Mouse (Mus musculus): ENCODE data around the gene Lrrc42.

The Lrrc42 gene

DNA sequence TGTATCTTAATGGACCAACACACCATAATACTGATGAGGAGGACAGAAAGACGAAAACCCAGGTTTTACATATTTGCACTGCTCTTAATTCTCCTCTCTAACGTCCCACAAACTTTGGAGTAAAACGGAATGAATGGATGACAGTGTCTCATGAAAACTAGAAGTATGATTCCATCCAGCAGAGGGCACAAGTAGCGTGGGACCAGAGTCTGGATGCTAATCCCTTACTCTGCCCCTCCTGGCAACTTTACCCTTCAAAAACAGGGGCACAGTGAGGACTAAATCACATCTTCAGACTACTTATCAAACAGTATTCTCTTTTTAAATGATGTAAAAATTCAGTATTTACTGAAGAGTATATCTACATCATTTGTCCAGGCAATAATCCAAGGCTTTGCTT, 2.8 kb downstream of the Lrrc42 start:
- in situ Hi-C loops (cut with MboI, MseI), result loop anchor here (25.0 kb wide), 1 partner anchor 1737 kb away; no protein-coding TSS in a partner anchor

DNA sequence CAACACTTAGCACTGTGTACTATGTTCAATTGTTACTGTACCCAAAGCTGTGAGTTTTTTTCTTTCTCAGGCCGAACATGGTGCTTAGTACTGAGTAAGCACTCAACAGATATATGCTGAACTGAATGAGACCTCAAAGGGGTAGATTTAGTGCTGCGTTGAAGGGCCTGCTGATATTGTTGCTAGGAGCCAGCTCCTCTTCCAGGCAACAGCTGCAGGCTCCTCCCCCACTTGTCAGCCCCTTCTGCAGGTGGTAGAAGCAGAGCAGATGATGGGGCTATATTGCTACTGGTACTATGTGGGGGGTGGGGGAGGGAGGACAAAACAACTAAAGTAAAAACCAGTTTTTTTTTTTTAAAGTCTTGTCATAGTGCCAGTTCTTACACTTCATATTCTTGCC, 3.9 kb downstream of the Lrrc42 start:
- in situ Hi-C loops (cut with MboI, MseI), result no loop called here

DNA sequence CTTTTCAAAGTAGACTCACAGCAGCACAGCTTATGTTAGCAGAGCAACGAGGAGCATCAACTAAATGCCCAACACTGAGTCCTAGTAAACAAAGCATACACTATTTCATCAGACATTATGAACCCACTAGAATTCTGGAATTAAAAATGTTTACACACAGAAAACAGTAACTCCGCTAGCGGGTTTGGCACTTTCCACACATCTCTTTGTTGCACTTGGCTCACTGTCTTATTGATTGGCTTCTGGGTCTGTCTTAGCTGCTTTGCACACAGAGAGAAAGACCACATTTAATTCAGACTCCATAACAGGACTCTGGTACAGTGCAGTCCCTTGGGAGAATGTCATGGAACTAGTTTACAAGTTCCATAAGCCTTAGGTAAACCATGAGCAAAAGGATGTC, 5.3 kb downstream of the Lrrc42 start:
- in situ Hi-C loops (cut with MboI, MseI), result no loop called here

DNA sequence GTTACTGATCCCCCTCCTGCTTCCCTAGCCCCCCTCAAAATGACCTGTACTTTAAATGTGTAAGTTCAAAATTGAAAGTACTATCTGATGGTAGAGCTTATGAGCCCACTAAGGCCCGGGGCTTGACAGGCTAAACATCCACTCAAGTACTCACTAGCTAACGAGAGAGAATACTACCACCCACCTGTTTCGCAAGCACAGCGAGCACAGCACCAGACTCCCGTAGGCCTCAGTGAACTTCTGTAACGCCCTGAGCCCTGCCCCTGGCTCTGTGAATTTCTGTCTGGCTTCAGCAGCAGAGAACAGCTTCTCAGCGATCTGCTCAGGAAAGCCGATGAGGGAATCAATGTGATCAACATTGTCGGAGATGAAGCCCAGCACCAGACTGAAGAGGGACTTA, 6.2 kb downstream of the Lrrc42 start:
- in situ Hi-C loops (cut with MboI, MseI), result no loop called here

DNA sequence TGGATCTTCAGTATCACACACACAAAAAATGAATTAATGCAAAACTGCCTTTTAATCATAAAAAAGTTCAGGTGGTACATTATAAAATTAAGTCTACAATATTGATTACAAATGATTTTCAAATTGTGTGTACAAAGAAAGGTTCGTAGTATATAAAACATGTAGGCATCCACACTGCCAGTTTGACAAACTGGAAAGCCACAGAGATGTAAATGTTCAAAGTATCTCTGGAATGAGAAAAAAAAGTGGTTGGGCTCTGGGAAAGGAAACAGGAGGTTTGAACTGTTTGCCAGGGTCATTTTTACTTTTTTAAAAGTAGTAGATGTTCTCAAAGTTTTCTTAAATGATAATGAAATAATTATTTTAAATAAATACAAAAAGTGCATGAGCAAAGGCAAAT, 7.3 kb downstream of the Lrrc42 start:
- in situ Hi-C loops (cut with MboI, MseI), result no loop called here

DNA sequence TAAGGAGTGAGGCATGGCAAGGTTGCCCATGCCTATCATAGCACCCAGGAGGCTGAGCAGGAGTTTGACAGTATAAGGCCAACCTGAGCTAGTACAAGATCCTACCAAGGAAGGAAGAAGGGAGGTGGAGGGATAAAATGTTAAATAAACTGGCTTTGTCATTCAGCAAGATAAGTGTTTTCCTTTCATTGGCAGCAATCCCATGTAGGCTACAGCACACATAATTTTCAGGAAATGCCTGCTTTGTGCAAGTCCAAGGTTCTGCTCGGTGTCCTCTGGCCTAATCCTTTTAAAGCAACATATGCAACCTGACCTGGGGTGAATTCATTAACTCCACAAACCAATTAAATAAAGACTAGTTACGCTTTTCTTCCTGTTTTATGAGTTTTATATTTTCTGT, 8.0 kb downstream of the Lrrc42 start:
- in situ Hi-C loops (cut with MboI, MseI), result no loop called here

DNA sequence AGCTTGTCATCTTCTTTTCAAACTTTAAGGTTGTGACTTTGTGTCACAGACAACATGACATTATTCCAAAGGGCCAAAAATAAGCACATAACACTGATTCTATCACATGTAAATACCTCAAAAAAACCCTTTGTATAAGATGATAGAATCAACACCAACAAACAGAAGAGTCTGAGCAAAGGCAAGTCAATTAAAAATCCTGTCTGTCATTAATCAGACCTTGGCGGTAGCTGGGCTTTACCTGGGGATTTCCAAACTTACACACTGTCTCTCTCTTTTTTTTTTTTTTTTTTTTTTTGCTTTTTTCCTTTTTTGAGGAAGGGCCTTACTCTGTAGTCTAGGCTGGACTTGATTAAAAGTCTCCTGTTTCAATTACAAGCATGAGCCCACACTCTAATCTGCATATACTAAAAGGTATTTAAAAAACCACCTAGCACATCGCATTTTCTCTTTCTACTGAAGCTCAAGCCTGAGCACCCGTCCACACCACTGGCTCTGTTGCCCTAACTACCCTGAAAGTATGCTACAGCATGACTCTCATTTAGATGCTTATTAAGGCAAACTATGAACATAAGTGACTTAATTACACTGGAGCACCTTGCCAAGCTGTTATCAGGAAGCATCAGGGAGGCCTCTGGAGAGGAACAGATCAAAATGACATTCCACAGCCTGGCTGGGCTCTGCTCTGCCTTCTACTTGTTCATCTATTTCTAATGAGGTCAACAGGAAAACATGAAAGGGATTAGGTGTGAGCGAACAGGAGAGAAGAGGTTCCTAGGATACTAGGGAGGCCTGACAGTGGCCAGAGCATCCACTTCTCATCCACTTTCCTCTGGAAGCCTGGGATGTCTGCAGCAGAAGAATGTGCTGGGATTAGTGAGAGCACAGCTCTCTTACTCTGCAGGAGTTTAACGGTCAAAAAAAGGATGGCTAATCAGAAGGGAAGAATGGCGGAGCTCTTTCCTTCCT, 9.7 kb downstream of the Lrrc42 start:
- in situ Hi-C loops (cut with MboI, MseI), result no loop called here

DNA sequence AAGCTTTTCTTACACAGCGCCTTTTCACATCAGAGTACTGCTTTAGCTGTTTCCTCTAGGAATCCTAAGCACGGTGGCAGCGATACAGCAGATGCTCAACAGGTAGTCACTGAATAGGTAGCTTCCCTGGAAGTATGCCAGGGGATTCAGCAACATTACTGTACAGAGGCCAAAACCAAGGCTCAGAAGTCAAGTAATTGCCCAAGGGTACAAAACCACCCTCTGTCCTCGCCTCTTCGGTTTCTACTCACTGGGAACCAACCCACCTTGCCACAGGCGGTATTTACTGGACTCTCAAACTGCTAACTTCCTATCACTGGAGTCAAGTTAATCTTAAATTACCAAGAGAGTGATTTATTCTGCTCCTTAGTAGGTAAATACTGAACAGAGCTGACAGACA, 13.1 kb downstream of the Lrrc42 start:
- in situ Hi-C loops (cut with MboI, MseI), result no loop called here

DNA sequence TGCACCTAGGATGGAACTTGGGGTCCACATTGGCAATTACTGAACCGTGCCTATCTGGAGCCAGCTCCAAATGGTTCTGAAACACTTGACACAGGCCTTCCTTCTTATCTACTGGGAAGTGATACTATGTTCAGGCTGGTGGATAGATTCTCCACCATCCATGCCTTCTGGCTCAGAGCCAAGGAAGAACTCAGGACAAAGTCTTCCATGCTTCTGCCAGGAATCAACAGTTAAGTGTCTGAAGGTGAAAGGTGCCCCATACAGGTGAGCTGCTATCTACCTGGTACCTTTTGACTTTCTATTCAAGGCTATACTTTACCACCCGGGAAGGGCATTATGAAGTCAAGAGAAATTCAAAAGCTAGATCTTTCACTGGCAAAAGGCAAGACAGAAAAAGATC, 15.1 kb downstream of the Lrrc42 start:
- in situ Hi-C loops (cut with MboI, MseI), result no loop called here

DNA sequence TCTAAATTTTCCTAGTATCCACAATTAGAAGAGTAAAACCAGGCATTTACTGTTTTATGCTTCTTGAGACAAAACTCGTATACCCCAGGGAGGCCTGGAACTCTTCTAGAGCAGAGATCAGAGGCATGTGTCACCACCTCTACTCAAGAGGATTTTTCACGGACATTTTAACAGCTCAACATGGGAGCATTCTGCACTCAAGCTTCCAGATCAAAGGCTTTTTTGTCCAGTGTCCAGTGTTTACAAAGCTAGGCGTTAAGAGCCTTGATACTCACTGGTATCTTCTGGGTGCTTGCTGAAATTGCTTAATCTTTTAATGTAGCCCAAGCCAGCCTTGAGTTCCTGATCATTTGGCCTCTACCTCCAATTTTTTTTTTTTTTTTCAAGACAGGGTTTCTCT, 21.1 kb downstream of the Lrrc42 start:
- in situ Hi-C loops (cut with MboI, MseI), result no loop called here

DNA sequence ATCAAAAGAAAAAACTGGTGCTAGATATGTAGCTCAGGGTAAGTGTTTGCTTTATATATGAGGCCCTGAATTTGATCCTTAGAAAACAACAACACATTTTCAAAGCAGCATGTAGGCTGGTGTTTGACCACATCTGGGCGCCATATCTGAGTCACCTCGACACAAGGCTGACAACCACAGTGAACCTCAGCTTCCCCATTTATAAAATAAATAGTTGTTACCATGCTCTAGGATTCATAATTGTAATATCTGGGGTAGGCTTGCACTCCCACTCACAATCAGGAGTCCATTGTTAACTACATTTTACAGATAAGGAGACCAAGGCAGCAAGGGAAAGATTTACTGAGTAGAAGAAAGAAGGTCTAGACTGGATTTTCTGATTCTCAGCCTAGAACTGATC, 27.0 kb downstream of the Lrrc42 start:
- in situ Hi-C loops (cut with MboI, MseI), result no loop called here

DNA sequence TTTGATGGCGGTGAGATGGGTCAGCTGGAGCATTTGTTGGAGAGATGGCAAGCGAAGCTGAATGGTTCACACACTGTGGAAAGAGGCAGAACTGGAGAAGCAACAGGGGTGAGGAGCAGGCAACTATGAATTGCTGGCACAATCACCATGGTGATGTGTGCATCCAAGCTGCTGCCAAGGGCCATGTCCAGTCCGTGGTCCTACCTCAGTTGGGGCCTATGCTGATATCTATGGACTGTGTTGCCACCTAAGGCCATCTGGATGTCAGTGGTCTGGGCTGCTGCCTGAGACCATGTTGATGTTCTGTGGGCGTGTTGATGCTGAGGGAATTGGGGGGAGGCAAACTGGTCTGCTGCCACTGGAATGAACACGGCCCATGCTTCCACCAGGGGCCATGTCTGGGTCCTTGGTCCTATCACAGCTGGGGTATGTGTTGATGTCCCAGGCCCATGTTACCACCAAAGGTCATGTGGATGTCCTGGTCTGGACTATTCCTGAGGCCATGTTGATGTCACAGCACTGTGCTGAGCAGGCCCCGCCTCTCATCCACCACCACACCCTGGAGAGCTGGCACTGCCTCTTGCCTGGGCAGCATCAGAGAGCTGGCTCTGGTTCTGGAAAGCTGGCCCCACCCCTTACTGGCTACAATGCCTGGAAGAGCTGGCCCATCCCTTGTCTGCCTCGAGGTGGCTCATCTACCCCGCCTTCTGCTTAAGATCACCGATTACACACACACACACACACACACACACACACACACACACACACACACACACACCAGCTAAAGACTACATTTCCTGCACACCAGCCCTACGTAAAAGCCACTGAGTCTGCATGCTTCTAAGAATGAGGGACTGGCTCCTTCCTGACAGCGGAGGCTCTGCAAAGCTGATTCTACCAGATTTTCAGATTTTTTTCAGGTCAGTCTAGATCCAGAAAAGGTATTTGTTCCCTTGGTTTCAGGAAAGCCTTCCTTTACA, 29.8 kb downstream of the Lrrc42 start:
- in situ Hi-C loops (cut with MboI, MseI), result no loop called here

DNA sequence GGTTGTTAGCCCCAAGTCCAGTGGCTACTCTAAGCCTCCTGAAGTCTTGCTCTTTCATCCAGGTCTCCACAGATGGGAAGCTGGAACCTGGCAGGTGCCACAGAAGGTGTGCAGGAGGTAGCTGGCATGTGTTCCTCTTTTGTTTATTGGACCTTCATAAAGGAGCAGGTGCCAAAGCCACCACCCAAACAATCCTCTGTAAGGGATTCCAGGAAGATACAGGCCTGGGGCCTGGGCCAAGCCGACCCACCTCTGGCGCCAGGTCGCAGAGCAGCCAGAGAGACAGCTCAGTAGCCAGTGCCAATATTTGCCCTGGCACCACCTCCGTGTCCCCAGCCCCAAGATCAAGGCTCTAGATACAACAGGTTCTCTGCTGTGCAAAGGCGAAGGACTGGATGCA, 31.8 kb downstream of the Lrrc42 start:
- in situ Hi-C loops (cut with MboI, MseI), result no loop called here

DNA sequence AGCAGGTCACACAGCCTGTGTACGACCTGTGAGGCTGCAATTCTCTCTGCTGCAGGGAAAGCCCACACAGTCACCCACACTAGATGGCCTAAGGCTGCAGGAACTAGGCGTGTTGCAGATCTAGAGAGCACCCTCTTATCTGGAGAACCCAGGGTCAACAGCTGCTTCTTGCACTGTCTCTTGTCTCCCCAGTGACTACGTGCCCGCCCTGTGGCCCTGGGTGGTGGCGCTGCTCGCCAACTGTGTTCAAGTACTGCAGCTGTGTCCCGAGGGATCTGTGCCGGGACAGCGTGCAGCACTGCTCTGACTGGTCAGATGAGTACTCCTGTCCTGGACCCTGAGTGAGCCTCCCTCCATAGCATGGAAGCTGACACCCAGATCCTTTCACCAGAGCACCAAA, 35.8 kb downstream of the Lrrc42 start:
- in situ Hi-C loops (cut with MboI, MseI), result no loop called here

DNA sequence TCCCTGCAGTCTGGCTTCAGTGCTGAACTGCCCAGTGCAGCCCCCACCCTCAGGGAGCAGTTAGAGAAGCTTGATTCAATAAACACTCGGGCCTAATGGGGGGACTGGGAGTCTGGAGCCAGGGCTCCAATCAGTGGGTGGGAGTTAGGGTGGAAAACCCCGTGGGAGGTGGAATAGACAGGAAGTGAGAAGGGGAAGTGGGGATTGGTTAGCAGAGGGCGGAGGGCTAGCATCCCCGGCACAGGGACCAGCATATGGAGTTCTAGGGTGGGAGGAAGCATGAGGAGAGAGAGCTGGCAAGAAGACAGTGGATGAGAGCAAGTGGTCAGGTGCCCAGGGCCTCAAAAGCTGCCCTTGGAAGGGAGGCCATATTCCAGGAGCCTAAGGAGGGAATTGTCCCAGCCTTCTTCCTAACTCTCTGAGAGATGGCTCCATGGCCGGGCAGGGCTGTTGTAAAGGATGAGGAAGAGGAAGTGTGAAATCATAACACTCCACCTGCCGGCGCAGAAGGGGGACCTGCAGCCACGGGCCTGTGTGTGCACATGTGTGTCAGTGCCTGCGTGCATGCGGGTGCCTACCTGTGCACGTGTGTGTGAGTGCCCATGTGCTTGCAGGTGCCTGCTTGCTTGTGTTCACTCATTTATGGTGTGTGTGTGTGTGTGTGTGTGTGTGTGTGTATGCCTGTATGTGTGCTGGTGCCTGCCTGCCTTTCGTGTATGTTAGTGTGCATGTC, 39.9 kb downstream of the Lrrc42 start:
- in situ Hi-C loops (cut with MboI, MseI), result no loop called here

DNA sequence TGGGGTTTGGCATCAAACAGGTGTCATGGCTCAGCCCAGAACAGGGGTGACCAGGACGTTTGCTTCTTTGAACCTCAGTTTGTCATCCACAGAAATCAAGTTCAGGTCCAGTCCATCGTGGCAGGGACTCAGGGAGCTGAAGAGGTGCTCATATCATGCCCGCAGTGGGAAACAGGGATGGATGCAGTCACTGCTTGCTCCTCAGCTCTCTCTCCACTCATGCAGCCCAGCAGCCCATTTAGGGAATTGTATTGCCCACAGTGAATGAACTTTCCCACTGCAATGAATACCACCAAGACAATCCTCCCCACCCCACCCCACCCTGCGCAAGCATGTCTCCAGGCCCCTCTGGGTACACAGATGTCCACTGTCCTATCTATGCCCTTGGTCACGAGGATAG, 41.4 kb downstream of the Lrrc42 start:
- in situ Hi-C loops (cut with MboI, MseI), result no loop called here

DNA sequence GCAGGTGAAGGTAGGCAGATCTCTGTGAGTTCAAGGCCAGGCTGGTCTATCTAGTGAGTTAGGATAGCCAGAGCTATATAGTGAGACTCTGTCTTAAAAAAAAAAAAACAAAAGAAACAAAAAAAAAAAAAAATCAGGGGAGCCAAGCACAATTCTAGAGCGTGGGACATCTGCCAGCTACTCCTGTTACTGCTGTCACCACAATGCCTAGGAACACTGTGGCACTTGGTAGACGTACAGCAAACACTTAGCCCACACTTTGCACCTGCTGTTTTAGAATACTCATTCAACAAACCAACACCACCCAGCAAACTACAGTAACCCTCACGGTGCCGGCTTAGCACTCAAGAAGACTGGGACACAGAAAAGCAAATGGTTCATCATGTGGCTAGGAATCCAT, 41.9 kb downstream of the Lrrc42 start:
- in situ Hi-C loops (cut with MboI, MseI), result no loop called here

DNA sequence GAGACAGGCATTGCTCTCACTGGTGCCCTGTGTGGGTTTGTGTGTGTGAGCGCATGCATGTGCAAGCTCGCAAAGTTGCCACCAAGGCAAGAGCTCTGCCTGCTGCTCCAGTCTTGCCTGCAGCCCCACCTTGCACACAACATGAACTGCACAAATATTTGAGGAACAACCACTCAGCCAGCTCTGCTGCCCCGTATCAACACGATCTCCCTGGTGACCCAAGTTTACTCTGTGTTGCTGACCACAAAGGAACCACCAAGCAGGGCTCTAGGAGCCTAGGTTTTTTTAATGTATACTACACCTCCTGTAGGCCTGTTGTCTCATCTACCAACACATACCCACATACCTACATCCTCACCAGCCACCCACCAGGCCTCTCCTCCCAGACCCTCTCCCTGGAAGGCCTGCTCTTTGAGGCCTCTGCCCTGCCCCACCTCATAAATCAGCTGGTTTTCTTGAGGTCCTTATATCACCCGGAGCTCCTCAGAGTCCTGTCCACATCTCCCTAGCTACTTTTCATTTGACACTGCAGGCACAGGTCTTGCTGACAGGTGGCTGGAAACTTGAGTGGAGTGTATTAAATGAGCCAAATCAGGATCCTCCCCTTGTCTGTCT, 42.7 kb downstream of the Lrrc42 start:
- in situ Hi-C loops (cut with MboI, MseI), result no loop called here

DNA sequence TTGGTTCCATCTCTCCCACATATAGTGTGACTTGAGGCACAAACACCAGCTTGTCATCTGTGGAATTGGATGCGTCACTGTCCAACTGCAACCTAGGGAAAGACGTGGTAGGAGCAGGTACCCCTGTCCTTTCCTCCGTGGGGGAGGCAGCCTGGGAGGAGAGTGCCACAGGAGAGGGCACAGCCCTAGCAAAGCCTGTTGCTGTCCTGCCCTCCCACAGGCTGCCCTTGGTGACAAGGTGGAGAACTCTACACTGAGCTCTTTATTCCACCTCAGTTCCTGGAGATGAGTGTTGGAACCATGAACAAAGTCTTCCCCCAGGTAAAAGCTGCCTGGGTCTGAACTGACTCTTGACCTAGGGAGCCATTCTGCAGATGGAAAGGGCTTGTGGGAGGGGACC, 44.5 kb downstream of the Lrrc42 start, which contains the start of gene Ldlrad1:
Gene Ldlrad1, plus strand, starts transcription at position 301 of the 400 bp plus-strand sequence.
- in situ Hi-C loops (cut with MboI, MseI), result no loop called here

DNA sequence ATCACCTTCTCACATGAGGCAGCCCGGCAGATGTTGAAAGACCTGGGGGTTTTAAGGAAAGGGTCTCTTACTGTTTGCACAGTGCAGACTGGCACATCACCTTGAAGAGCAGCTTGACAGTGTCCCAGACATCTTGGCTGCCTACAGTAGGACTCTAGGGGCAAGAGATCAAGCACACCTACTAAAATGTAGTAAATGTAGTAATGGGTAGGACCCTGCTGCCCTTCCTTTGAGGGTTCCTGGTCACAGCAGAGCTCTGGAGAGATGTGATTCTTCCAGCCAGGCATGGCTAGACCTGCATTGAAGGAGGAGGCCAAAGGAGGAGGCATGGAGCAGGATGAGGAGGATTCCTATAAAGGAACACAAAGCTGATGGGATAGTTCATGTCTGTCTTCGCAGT, 46.3 kb downstream of the Lrrc42 start:
- in situ Hi-C loops (cut with MboI, MseI), result no loop called here

DNA sequence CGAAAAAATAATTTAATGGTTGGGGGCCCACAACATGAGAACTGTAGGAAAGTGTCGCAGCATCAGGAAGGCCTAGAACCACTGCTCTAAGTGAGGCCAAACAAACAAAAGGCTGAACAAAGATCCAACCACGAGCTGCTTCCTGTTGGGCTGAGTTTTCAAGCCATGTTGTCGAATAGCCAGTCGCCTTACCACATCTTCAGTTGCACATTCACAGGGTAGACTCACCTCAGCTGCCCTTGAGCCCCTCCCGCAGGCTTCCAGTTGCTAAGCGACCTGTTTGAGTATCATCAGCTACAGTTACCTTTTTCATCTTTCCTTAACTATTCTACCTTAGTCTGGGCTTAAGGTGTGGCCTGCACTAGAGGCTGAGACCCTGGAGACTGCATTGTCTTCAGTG, 50.3 kb downstream of the Lrrc42 start:
- in situ Hi-C loops (cut with MboI, MseI), result no loop called here

Measured in regulatory T cell (primary cell).